Mouse (Mus musculus): ENCODE results near the gene Iqca.

The Iqca gene

DNA sequence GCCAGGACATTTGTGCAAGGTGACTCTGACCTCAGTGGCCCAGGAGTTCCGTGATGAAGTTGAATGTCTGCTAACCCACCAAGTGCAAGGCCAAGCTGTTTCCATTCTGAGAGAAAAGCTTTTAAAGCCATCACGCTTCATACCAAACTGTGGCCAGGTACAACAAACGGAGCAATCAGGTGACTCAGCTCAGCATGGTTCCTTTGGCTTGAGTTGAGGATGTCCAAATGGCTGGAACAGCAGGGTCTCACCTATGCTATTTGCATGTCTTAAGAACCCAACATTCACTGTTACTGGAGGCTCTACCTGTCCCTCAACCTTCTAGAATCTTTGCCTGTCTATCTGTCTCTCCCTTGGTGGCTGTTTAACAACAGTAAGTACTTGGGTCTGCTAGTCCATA lies 93.1 kb downstream of the Iqca start:
- no peak for DNase-seq (ENCODE audit: low spot score)

DNA sequence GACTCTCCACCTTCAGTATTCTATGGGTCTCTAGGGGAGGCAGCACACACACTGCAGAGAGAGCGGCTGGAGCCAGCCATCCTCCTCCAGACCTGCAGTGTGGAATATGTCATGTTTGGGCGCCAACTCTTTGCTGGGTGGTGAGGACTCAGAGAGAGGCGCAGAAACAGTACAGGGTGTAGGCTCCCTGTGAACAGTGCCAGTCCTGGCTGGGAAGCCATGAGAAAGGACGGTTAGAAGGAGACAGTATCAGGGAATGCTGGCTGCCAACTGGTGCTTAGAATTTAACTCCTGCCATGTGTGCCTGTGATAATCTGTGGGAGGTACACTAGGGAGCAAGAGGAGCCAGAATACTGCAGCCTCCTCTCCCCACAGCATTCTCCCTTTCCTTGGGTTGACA lies 98.2 kb downstream of the Iqca start:
- no peak for DNase-seq (ENCODE audit: low spot score)

DNA sequence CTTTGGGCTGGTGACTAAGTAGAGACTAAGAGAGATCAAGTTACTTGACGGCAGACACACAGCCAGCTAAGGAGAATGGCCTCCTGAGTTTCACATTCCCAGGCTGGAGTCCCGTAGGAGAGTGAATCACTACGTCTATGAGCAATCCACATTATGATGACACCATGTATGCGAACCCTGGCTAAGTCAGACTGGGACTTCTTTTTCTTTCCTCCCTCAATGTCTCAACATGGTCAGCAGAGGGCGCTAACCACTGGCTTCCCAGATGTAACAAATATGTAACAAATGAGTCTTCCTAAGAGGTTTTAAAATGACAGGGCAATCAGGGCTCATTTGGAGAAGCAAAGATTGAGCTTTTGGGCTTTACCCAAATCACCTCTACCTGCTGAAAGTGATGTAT lies 101.9 kb downstream of the Iqca start:
- peak; percentile 44 for DNase-seq (ENCODE audit: low spot score)

DNA sequence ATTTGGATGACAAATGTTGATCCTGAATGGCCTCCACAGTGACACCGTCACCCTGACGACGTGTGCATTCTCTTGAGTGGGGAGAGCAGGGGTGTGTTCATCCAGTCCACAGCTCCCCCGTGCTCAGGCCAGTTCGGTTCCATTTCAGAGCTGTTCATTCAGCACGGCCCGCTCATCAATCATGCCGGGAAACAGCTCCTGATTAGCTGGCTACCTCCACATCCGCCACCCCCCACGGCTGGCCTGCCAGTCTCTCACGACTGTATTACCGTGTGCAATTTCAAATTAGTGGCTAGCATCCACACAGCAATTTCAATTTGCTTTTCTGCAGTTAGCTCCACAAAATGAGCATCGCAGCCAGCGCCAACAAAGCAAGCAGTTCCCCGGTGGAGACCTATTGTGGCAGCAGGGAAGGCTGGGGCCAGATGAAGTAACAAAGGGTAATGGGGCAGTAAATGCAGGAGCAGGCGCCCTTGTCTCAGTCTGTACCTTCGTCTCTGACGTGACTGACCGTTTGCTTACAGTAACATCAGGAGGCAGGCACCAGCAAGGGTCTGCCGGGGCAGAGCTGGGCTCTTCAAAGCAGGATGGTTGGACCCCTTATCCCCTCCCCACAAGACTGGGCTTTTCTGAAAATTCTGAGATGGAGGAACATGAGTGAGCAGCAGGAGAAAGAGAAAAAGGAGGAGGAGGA lies 103.0 kb downstream of the Iqca start:
- no peak for DNase-seq (ENCODE audit: low spot score)

DNA sequence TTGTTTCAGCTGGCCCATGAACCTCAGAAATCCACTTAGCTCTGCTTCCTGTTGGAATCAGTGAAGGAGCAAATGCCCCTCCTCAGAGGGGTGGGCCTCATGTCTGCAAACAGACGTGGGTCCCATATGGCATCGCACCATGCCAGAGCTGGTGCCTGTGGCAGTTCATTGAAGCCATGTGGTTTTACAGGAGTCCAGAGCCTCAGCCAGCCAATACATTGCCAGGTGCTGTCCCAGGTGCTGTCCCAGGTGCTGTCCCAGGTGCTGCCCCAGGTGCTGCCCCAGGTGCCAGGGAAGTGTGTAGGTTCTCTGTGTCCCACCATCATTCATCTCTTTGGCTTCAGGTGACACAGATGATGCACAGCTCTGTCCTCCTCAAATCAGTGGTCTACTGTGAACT lies 124.9 kb downstream of the Iqca start:
- DNase-seq (ENCODE audit: low spot score): no peak

DNA sequence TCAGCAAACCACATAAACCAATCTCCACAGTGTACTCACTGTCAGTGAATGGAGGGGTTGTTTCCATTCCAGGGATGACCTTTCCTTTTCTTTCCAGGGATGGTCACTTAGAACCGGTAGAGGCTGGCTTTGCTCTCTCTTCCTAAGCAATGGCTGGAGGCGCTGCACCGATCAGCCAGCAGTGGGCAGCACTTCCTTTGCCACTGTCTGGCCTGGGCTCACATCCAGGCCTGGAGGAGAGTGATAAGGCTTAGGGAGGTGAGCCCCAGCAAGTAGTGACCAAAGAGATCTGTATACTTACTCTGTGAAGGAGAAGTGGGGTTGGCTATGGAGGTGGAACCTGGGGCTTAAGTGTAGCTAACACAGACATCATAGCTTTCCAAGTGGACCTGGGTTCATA lies 126.3 kb downstream of the Iqca start:
- DNase-seq (ENCODE audit: low spot score): no peak

DNA sequence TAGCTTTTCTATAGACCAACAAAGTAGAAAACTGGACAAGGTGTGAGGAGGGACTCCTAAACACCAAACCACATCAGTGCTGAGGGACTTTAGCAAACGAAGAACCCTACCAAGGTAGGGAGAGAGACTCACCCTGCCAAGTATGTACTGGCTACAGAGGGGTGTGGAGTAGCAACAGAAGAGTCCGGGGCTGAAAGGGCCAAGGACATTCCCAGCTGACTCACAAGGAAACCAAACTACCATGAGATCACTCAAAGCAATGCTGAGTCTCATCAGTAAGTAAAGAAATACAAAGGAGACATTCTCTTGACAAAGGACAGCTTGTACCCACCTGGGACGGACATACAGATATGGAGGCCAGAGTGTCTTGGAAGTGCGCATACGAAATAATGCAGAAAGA lies 132.9 kb downstream of the Iqca start:
- DNase-seq (ENCODE audit: low spot score): no peak

DNA sequence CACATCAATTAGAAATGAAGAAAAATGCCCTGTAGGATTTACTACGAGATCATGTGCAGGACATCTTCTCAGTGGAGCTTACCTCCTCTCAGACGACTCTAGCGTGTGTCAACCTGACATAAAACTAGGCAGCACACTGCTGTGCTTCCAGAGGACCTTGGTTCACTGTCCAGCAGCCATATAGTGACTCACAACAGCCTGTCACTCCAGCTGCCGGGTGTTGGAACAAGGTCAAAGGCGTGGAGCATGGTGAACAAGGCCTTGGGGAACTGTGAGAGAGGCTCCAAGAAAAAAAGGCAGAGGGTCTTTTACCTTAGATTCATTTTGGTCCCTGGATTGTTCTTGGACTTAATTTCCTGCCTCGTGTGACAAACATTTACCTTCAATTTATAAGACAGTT lies 135.1 kb downstream of the Iqca start:
- DNase-seq (ENCODE audit: low spot score): no peak

DNA sequence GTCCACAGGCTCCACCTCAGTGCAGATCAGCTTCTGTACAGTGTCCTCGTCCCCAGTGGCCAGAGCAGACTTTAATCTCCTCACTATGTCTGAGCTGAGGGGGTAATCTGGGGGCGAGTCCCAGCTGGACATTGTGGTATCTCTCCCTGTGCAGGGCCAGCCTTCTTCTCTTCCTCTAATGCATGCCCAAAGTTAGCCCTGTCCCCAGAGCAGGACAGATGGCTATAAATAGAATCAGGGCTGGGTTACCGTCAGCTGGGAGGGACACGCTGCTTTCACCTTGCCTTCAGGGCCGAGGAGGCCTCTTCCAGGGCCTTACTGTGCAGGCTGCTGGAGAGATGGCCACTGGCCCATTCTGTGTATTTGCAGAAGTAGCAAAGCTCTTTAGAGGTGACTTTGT lies 138.8 kb downstream of the Iqca start, which contains the start of gene Asb18:
Gene Asb18 (minus strand): TSS at position 221 of the 400 bp plus-strand sequence.
- DNase-seq (ENCODE audit: low spot score): no peak

DNA sequence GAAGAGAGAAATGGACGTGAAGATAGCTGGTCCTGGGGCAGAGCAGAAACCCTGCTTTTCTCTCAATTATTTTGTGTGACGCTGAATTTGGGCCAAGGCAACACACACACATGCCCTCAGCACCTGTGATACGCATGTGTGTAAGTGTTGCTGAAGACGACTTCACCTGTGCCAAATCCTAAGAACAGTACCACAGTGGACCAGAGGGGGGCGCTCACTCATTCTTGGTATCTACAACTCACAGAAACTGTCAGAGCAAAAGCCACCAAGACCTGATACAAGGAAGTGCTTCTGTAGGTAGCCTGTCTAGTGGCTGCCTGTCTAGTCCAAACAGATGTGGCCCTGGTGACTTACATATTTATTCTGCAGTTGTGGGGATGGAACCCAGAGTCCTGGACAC lies 139.9 kb downstream of the Iqca start:
- DNase-seq (ENCODE audit: low spot score): peak; percentile 46

DNA sequence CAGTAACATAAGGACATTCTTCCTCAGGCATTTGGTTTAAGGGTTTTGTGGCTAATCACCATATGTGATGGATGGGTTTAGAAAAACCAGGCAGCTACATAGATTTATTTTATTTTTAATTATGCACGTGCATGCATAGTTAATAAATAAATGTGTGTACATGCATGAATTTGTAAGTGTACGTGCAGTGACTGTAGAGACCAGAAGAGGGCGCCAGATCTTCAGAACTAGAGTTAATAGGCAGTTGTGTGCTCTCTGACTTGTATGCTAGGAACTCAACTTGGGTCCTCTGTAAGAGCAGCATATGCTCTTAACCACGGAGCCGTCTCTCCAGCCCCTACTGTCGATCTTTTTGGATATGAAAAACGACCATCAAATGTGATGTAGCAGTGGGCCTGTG lies 140.4 kb downstream of the Iqca start:
- DNase-seq (ENCODE audit: low spot score): no peak

DNA sequence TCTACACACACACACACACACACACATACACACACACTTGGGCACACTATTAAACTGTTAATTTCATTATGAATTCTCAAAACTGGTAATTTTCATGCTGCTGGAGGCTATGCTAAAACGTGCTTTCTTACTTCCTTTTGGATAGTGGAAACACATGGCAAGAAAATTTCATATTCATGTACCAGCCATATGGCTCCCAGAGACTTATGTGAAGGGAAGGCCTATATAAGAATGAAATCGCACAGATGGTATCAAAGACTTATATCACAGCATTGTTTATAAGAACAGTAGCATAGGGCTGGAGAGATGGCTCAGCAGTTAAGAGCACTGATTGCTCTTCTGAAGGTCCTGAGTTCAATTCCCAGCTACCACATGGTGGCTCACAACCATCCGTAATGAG lies 141.0 kb downstream of the Iqca start:
- DNase-seq (ENCODE audit: low spot score): no peak

DNA sequence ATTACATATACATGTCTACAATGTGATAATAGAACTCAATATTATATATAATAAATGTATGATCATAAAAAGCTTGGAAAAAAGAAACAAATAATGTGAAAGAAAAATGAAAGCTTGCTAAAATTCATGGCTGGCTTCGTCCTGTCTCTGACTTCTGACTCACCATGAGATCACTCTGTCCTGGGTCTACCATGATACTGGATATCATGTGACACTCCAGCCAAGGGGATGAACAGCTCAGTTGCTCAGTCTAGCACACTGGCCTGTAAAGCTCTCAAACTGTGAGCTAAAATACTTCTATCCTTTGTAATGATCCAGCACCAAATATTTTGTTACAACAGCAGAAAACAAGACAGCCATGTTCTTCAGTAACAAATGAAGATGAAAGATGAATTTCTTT lies 143.1 kb downstream of the Iqca start:
- no peak for DNase-seq (ENCODE audit: low spot score)

DNA sequence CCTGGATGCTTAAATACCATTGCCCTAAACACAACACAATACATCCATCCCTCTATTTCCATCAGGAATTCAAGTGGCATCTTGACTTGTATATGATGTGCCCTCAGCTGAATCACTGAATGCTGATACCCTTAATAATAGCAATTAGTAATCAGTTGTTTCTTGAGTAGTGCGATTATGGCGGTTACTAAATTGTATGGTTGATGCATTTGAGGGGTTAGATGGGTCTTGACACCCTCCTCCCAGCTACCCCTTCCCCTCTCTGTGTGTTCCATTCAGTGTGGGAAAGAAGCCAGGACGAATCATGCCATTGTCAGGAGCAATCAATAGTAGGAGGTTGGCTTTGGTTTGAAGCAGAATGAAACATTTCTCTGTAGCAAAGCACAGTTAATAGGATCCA lies 144.0 kb downstream of the Iqca start:
- DNase-seq (ENCODE audit: low spot score): no peak

DNA sequence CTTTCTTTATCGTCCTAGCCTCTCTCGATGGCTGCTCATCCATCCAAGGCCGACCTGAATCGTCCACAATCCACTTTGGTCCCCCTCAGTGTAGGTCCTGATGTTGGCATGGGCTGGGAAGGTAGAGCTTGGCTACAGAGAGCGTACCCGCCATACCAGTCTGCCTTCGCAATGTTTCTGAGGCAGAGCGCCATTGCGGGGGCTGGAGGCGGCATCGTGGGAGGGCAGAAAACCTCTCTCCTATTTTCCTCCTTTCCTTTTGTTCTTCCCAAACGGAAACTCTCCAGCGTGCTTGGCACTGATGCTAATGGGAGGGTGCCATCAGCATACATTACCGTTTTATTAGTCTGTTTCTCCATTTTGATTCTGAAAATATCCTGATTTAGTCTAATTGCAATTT lies 146.5 kb downstream of the Iqca start:
- DNase-seq (ENCODE audit: low spot score): no peak

DNA sequence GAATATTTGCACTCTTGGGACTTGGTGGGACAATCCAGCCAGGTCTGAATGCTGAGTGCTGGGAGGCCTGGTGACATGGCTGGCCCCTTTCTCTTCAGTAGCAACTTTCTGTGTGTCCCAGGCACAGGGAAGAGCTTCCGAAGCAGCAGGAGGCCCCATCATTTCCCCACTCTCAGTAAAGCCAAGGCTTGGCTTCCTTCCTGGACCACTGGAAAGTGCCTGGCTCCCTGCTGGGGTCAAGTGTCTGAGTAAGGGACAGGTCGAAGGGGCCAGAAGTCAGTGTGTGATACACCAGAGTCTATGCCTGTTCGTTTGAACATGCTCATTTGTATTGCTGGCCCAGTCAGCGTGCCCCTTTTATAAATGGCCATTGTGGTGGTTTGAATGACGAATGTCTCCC lies 152.2 kb downstream of the Iqca start:
- no peak for DNase-seq (ENCODE audit: low spot score)

DNA sequence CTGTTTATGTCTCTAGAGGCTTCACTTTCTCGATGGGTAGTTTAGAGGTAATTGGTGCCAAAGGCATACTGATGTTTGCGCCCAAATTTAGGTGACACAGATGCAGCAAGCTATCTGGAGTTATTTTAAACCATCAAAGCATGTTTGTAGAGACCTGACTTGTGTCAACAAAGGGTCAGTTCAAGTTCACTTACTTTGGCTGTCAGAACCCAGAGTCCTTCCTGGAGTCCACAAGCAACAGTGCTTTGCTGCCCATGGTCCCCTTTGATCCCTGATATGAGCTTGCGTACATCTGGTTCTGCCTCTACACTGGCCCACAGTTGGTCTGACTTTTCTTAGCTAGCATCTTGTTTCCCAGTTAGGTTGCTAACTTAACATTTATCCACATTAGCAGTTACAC lies 153.3 kb downstream of the Iqca start:
- no peak for DNase-seq (ENCODE audit: low spot score)

DNA sequence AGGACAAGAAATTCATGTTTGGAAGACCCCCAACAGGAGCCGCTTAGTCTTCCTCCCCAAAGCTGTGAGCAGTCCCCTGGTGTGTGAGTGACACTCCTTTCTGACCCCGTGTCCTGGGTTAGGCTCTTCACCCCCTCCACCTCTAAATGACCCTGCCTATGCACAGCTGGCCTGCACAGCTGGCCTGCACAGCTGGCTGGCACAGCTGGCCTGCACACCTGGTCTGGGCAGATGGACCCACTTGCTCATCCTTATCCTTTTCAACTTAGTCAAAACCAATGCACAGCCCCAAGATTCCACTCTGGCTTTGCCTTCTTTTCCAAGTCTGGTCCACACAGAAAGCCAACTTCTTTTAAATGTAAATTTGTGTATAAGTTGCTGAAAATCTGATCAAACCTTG lies 154.5 kb downstream of the Iqca start:
- DNase-seq (ENCODE audit: low spot score): no peak

DNA sequence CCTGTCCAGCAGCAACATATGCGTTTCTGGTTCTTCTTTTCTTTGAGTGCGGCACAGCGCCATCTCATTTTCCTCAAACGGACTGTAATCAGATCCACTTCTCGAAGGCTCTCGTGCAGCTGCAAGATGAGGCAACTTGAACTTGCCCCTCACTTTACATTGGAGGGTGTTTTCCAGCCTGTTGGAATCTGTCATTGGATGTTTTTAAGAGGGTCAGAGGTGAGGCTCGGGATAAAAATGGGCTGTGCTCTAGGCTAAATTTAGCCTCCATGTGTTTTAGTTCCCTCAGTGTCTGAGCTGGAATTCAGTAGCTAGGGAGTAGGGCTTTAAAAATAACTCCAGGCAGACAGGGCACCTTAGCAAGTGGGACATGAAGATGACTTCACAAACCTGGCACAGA lies 155.1 kb downstream of the Iqca start:
- DNase-seq (ENCODE audit: low spot score): no peak

DNA sequence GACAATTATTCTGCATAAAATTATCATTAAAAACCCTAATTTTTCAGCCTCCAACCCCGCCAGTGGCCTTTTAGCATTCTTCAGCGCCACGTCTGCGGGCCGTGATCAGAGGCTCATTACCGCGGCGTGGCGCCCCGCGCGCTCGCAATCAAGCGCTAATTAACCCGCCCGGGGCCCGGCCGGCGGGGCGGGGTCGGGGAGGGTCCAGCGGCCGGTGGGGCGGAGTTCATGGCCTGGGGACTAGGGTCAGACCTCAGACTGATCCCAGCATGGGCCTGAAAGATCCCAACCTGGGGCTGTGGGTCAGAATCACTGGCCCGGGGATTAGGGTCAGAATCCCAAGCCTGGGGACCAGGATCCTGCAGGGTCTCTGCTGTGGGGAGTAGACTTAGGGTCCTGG lies 160.9 kb downstream of the Iqca start:
- no peak for DNase-seq (ENCODE audit: low spot score)
